Mouse (Mus musculus) hindbrain, embryonic 11.5 days (tissue): ENCODE measurements around the gene Bhlhe41. TPM values are rescaled to one million over a fixed set of nuclear protein-coding genes. Genes with fewer than 3 reads are reported as not detected.

Experiments
- ATAC-seq: fragments of 200-750 bp; cut with Nextera tagmentation; 2 replicates; pipeline ENCODE4 v1.8.0; 2017; ENCODE audit warnings: mild to moderate bottlenecking, moderate TSS enrichment, moderate library complexity; ENCODE audit not compliant: low FRiP score
- DNase-seq: peaks from one replicate; pipeline ENCODE4 v3.0.0-alpha.2; 2015; ENCODE audit warnings: low spot score
- H3K27ac ChIP-seq: fragments of 300-500 bp; sonication (generic); 2 replicates; pipeline ENCODE4 v1.5.1; 2014; ENCODE audit warnings: mild to moderate bottlenecking, low read depth, low read length
- H3K27me3 ChIP-seq: fragments of 300-500 bp; sonication (generic); 2 replicates; pipeline ENCODE4 v1.6.1; 2014; ENCODE audit warnings: mild to moderate bottlenecking, low read length, moderate library complexity, mixed read lengths; ENCODE audit not compliant: control insufficient read depth, insufficient read depth
- H3K36me3 ChIP-seq: fragments of 300-500 bp; sonication (generic); 2 replicates; pipeline ENCODE4 v1.6.1; 2014; ENCODE audit warnings: mild to moderate bottlenecking, low read length, moderate library complexity, mixed read lengths; ENCODE audit not compliant: control insufficient read depth, insufficient read depth
- H3K4me1 ChIP-seq: fragments of 300-500 bp; sonication (generic); replicated peaks from 2 replicates; pipeline ENCODE4 v1.6.1; 2014; ENCODE audit warnings: low read length, mixed read lengths; ENCODE audit not compliant: control insufficient read depth, insufficient read depth
- H3K4me2 ChIP-seq: fragments of 300-500 bp; sonication (generic); replicated peaks from 2 replicates; pipeline ENCODE4 v1.6.1; 2014; ENCODE audit warnings: mild to moderate bottlenecking, low read depth, low read length
- H3K4me3 ChIP-seq: fragments of 300-500 bp; sonication (generic); 2 replicates; pipeline ENCODE4 v1.5.1; 2014; ENCODE audit warnings: low read depth, low read length
- H3K9ac ChIP-seq: fragments of 300-500 bp; sonication (generic); 2 replicates; pipeline ENCODE4 v1.6.1; 2014; ENCODE audit warnings: low read depth, low read length
- H3K9me3 ChIP-seq: fragments of 300-500 bp; sonication (generic); 2 replicates; pipeline ENCODE4 v1.6.1; 2016; ENCODE audit warnings: low read length; ENCODE audit not compliant: control insufficient read depth
- WGBS: fragments of 180-500 bp; shearing (Covaris S2); extraction: QIAGEN DNeasy Blood & Tissue Kit; methylation state at CpG from one replicate; pipeline ENCODE4 v1.1.7; 2014; 5-methylcytosine and 5-hydroxymethylcytosine counted together
- polyA plus RNA-seq: library from polyadenylated mRNA; unstranded; fragments of >200 nt; fragmentation: Nextera tagmentation; extraction: Ambion mirVana; gene quantifications from 2 replicates; pipeline ENCODE4 v1.2.1, GENCODE M21; 2014

Gene Bhlhe41
- polyA plus RNA-seq, 1 experiment from 2014 or later = 1.8 TPM

- Histone ChIP-seq H3K27ac (no peak overlapping the region), H3K4me1 (no peaks in the 10 kb centered on the region), H3K27me3 (no peaks in the 10 kb centered on the region), H3K4me3 (no peak overlapping the region), H3K9me3 (no peaks in the 10 kb centered on the region), H3K36me3 (no peaks in the 10 kb centered on the region), H3K4me2 (no peak overlapping the region), H3K9ac (no peak overlapping the region)
- ATAC-seq = no peak
- no peak for DNase-seq
- 88% methylated on average over 13 of the region's 13 CpGs for WGBS
Measured at GRCm38 (mm10) chr6:145893366-145894021, 28.1 kb upstream of the Bhlhe41 start.

- Histone ChIP-seq H3K9ac (no peak overlapping the region), H3K9me3 (no peaks in the 10 kb centered on the region), H3K4me3 (no peak overlapping the region), H3K27me3 (no peaks in the 10 kb centered on the region), H3K36me3 (no peaks in the 10 kb centered on the region), H3K27ac (no peak overlapping the region), H3K4me1 (no peaks in the 10 kb centered on the region), H3K4me2 (no peak overlapping the region)
- 92% methylated on average over 20 of the region's 20 CpGs for WGBS
- ATAC-seq (no peak), DNase-seq (no peak)
Measured at GRCm38 (mm10) chr6:145892381-145893265, 27.3 kb upstream of the Bhlhe41 start.

- no peak for ATAC-seq
- 82% methylated on average over 11 of the region's 11 CpGs for WGBS
- no peak for DNase-seq
Measured at GRCm38 (mm10) chr6:145891951-145892350, 26.6 kb upstream of the Bhlhe41 start.

GRCm38 (mm10) chr6:145887719-145888118 lies 22.4 kb upstream of the Bhlhe41 start:
- Histone ChIP-seq H3K36me3 (no peaks in the 10 kb centered on the region), H3K9ac (no peak overlapping the region), H3K27me3 (no peaks in the 10 kb centered on the region), H3K27ac (no peak overlapping the region), H3K4me3 (no peak overlapping the region), H3K9me3 (no peaks in the 10 kb centered on the region), H3K4me1 (no peaks in the 10 kb centered on the region), H3K4me2 (no peak overlapping the region)
- 86% methylated on average over 6 of the region's 6 CpGs for WGBS
- no peak for DNase-seq
- ATAC-seq = no peak

More at GRCm38 (mm10) chr6:145891951-145892350, 26.6 kb upstream of the Bhlhe41 start:
- no peaks in the 10 kb centered on the region for H3K4me1 ChIP-seq
- no peaks in the 10 kb centered on the region for H3K36me3 ChIP-seq
- H3K4me3 ChIP-seq = no peak overlapping the region
- no peak overlapping the region for H3K27ac ChIP-seq
- H3K9ac ChIP-seq = no peak overlapping the region
- H3K4me2 ChIP-seq = no peak overlapping the region
- H3K27me3 ChIP-seq = no peaks in the 10 kb centered on the region
- no peaks in the 10 kb centered on the region for H3K9me3 ChIP-seq

- no peak overlapping the region for H3K27ac ChIP-seq
- no peak overlapping the region for H3K9ac ChIP-seq
- WGBS = 78% methylated on average over 8 of the region's 8 CpGs
- no peaks in the 10 kb centered on the region for H3K27me3 ChIP-seq
- ATAC-seq (no peak), DNase-seq (no peak)
- no peak overlapping the region for H3K4me3 ChIP-seq
- no peaks in the 10 kb centered on the region for H3K9me3 ChIP-seq
- no peak overlapping the region for H3K4me2 ChIP-seq
- no peaks in the 10 kb centered on the region for H3K36me3 ChIP-seq
- H3K4me1 ChIP-seq = no peaks in the 10 kb centered on the region
Measured at GRCm38 (mm10) chr6:145886277-145886676, 20.9 kb upstream of the Bhlhe41 start.

- no peak overlapping the region for H3K4me3 ChIP-seq
- H3K9me3 ChIP-seq = no peaks in the 10 kb centered on the region
- DNase-seq (no peak), ATAC-seq (no peak)
- 91% methylated on average over 4 of the region's 4 CpGs for WGBS
- no peak overlapping the region for H3K27ac ChIP-seq
- H3K36me3 ChIP-seq = no peaks in the 10 kb centered on the region
- H3K27me3 ChIP-seq = no peaks in the 10 kb centered on the region
- H3K4me2 ChIP-seq = no peak overlapping the region
- no peaks in the 10 kb centered on the region for H3K4me1 ChIP-seq
- H3K9ac ChIP-seq = no peak overlapping the region
Measured at GRCm38 (mm10) chr6:145885069-145885468, 19.7 kb upstream of the Bhlhe41 start.

GRCm38 (mm10) chr6:145883668-145884067 lies 18.3 kb upstream of the Bhlhe41 start:
- H3K9me3 ChIP-seq = no peaks in the 10 kb centered on the region
- H3K9ac ChIP-seq = no peak overlapping the region
- no peak for ATAC-seq
- no peaks in the 10 kb centered on the region for H3K36me3 ChIP-seq
- WGBS = 85% methylated on average over 4 of the region's 4 CpGs
- no peaks in the 10 kb centered on the region for H3K27me3 ChIP-seq
- H3K4me2 ChIP-seq = no peak overlapping the region
- no peak overlapping the region for H3K27ac ChIP-seq
- no peak for DNase-seq
- no peak overlapping the region for H3K4me3 ChIP-seq
- H3K4me1 ChIP-seq = no peaks in the 10 kb centered on the region

GRCm38 (mm10) chr6:145883010-145883409 lies 17.7 kb upstream of the Bhlhe41 start:
- no peak overlapping the region for H3K9ac ChIP-seq
- no peak for DNase-seq
- H3K4me3 ChIP-seq = no peak overlapping the region
- no peaks in the 10 kb centered on the region for H3K36me3 ChIP-seq
- H3K27me3 ChIP-seq = no peaks in the 10 kb centered on the region
- WGBS = 82% methylated on average over 1 of the region's 1 CpGs
- no peaks in the 10 kb centered on the region for H3K9me3 ChIP-seq
- ATAC-seq = no peak
- H3K27ac ChIP-seq = no peak overlapping the region
- H3K4me1 ChIP-seq = no peaks in the 10 kb centered on the region
- H3K4me2 ChIP-seq = no peak overlapping the region

GRCm38 (mm10) chr6:145880609-145881008 lies 15.3 kb upstream of the Bhlhe41 start:
- Histone ChIP-seq H3K9me3 (no peaks in the 10 kb centered on the region), H3K4me2 (no peak overlapping the region), H3K9ac (no peak overlapping the region), H3K27me3 (no peaks in the 10 kb centered on the region), H3K4me3 (no peak overlapping the region), H3K4me1 (no peaks in the 10 kb centered on the region), H3K27ac (no peak overlapping the region), H3K36me3 (no peaks in the 10 kb centered on the region)
- 87% methylated on average over 5 of the region's 5 CpGs for WGBS
- no peak for ATAC-seq
- no peak for DNase-seq
